Mouse (Mus musculus) olfactory bulb, adult 2 months (tissue): ENCODE measurements around the gene Cd96.

ENCODE experiments used
- CTCF ChIP-seq: fragments of 200-500 bp; IDR thresholded peaks from 2 replicates; pipeline ENCODE4 v1.5.1; 2012; ENCODE audit warnings: low read depth, mild to moderate bottlenecking, low read length, moderate library complexity; ENCODE audit not compliant: insufficient read depth
- POLR2A ChIP-seq: fragments of 200-500 bp; IDR thresholded peaks from 2 replicates; pipeline ENCODE4 v1.6.1; 2012; ENCODE audit warnings: mild to moderate bottlenecking, low read depth, low read length, moderate library complexity; ENCODE audit not compliant: insufficient read depth

DNA sequence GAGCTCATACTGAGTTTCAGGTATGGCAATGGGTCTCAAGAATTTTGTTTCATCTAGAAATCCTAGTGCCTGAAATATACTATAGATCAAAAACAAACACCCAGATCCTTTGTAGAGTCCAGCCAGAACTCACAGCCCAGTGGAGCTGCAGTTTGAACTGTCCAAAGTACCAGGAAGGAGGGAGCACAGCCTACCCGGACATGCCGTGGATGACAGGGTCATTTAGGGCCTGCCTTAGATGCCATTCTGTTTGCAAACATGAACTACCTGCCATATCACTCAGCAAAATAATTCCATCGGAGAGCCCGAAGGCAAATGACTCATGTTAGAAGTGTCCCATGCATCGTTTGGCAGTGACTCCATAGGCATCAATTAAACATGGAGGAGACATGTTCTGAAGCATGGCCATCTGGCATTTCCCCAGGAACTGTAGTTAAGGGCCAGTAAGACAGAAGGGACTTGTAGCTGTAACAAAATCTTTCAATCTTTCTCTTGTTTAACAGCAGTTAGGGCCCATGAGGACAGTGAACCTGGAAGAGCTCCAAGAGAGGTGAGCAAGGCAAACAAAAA, 111.9 kb downstream of the Cd96 start:
- TF ChIP-seq POLR2A (no peak), CTCF (no peak)
